ENCODE assay signal across 8 mouse cellular contexts in genomic region chr11:86484910-86485510, GRCm38 (mm10). TPM values are rescaled to one million over a fixed set of nuclear protein-coding genes. Genes with fewer than 3 reads are reported as not detected.
A peak's percentile ranks its signal among the peaks of the same experiment; 100 is the strongest.
DNase-seq lines count a peak whose midpoint lies in the region; ATAC-seq and TF ChIP-seq lines count a peak whose summit lies in the region.

No protein-coding gene starts in this region.

- H3K4me2 ChIP-seq in intestine, embryonic 16.5 days (ENCODE audit: low read depth, low read length), result peak overlapping the region; percentile 64
- H3K4me2 ChIP-seq in limb, embryonic 14.5 days (replicated peaks; ENCODE audit: low read depth, low read length, severe bottlenecking), result peak overlapping the region; percentile 50
- peak overlapping the region; percentile 80 for H3K4me2 ChIP-seq in midbrain, embryonic 11.5 days

- no peak for DNase-seq in cerebellum, adult 8-10 months
- DNase-seq in cerebellum, postnatal 10 days, result peak; percentile 69 to 72
- DNase-seq in gastrocnemius, adult 18-20 months (ENCODE audit: low spot score), result peak; percentile 47
- DNase-seq in limb, embryonic 14.5 days (ENCODE audit: low spot score), result peak; percentile 19
- no peak for DNase-seq in midbrain, embryonic 11.5 days (ENCODE audit: low spot score, missing footprints)
- peak; percentile 9 to 40 for DNase-seq in spleen, postnatal 14 days (ENCODE audit: low spot score in 2 of 2)

- no peaks in the 10 kb centered on the region for H3K9me3 ChIP-seq in intestine, embryonic 16.5 days (ENCODE audit: control insufficient read depth, low read length)
- H3K9me3 ChIP-seq in limb, embryonic 14.5 days (ENCODE audit: control insufficient read depth, low read length), result no peaks in the 10 kb centered on the region
- no peaks in the 10 kb centered on the region for H3K9me3 ChIP-seq in midbrain, embryonic 11.5 days (ENCODE audit: control insufficient read depth, low read length)

- peak overlapping the region; percentile 69 for H3K4me3 ChIP-seq in intestine, embryonic 16.5 days (ENCODE audit: low read length)
- H3K4me3 ChIP-seq in limb, embryonic 14.5 days (replicated peaks; ENCODE audit: low read length), result peak overlapping the region; percentile 69
- H3K4me3 ChIP-seq in midbrain, embryonic 11.5 days (ENCODE audit: low read depth, low read length), result peak overlapping the region; percentile 59

- no peaks in the 10 kb centered on the region for H3K27me3 ChIP-seq in intestine, embryonic 16.5 days (replicated peaks; ENCODE audit: control insufficient read depth, insufficient read depth, low read length)
- H3K27me3 ChIP-seq in limb, embryonic 14.5 days (ENCODE audit: control insufficient read depth, insufficient read depth, low read length), result no peaks in the 10 kb centered on the region
- H3K27me3 ChIP-seq in midbrain, embryonic 11.5 days (ENCODE audit: control insufficient read depth, insufficient read depth, low read length), result no peaks in the 10 kb centered on the region

- WGBS in intestine, embryonic 16.5 days, result 0% methylated on average over 25 of the region's 25 CpGs
- under 1% methylated on average over 25 of the region's 25 CpGs for WGBS in limb, embryonic 14.5 days
- WGBS in midbrain, embryonic 11.5 days, result under 1% methylated on average over 25 of the region's 25 CpGs

- peaks cover 4% of the 10 kb centered on the region; the same call in 1 of the 2 replicates for H3K36me3 ChIP-seq in intestine, embryonic 16.5 days (ENCODE audit: control insufficient read depth, insufficient read depth, low read length)
- peaks cover 8% of the 10 kb centered on the region for H3K36me3 ChIP-seq in limb, embryonic 14.5 days (ENCODE audit: control insufficient read depth, insufficient read depth, low read length)
- H3K36me3 ChIP-seq in midbrain, embryonic 11.5 days (ENCODE audit: control insufficient read depth, insufficient read depth, low read length), result no peaks in the 10 kb centered on the region

- peak overlapping the region; percentile 82 for H3K9ac ChIP-seq in intestine, embryonic 16.5 days (ENCODE audit: low read depth, low read length)
- peak overlapping the region; percentile 71 for H3K9ac ChIP-seq in limb, embryonic 14.5 days (ENCODE audit: low read depth, low read length, severe bottlenecking)
- peak overlapping the region; percentile 75 for H3K9ac ChIP-seq in midbrain, embryonic 11.5 days (ENCODE audit: low read length)

- TF ChIP-seq POLR2A in limb, embryonic 14.5 days (IDR thresholded peaks at IDR 0.05; ENCODE audit: borderline replicate concordance, extremely low read depth, insufficient read depth, insufficient read length), result no peak

- peak; percentile 34; the same call in 1 of the 2 replicates for ATAC-seq in cerebellum, adult (ENCODE audit: insufficient number of reproducible peaks, low FRiP score, low TSS enrichment)
- peak; percentile 61 for ATAC-seq in intestine, embryonic 16.5 days
- ATAC-seq in limb, embryonic 14.5 days (ENCODE audit: low FRiP score, low read depth), result peak; percentile 22; the same call in 1 of the 2 replicates
- ATAC-seq in midbrain, embryonic 11.5 days (ENCODE audit: low FRiP score), result peak; percentile 60

- peaks cover 9% of the 10 kb centered on the region for H3K4me1 ChIP-seq in intestine, embryonic 16.5 days (ENCODE audit: control insufficient read depth, insufficient read depth, low read length)
- peaks cover 6% of the 10 kb centered on the region; the same call in 1 of the 2 replicates for H3K4me1 ChIP-seq in limb, embryonic 14.5 days (ENCODE audit: control insufficient read depth, insufficient read depth, low read length)
- H3K4me1 ChIP-seq in midbrain, embryonic 11.5 days (ENCODE audit: control insufficient read depth, insufficient read depth, low read length), result peaks cover 7% of the 10 kb centered on the region

- peak overlapping the region; percentile 80 for H3K27ac ChIP-seq in intestine, embryonic 16.5 days (ENCODE audit: low read length)
- H3K27ac ChIP-seq in limb, embryonic 14.5 days (replicated peaks; ENCODE audit: low read depth, low read length), result peak overlapping the region; percentile 82
- peak overlapping the region; percentile 54 for H3K27ac ChIP-seq in midbrain, embryonic 11.5 days (ENCODE audit: low read depth, low read length)

RNA-seq across cellular contexts. Expression of gene Rnft1, which starts 0.6 kb away (rescaled TPM):
- 10 to 100 TPM; 40.0 to 45.0 TPM for total RNA-seq in gastrocnemius, adult 18-20 months (2021)
- polyA plus RNA-seq in intestine, embryonic 16.5 days (2015; fragmentation: Nextera tagmentation; extraction: Ambion mirVana), result 69.0 and 69.1 TPM in 2 replicates
- 20.2 and 20.4 TPM in 2 replicates for polyA plus RNA-seq in limb, embryonic 14.5 days (2012; rRNA removed)
- 46.0 and 46.6 TPM in 2 replicates for polyA plus RNA-seq in limb, embryonic 14.5 days (2014; fragmentation: Nextera tagmentation; extraction: Ambion mirVana)
- polyA plus RNA-seq in midbrain, embryonic 11.5 days (2014; fragmentation: Nextera tagmentation; extraction: Ambion mirVana), result 23.7 and 25.1 TPM in 2 replicates

RNA-seq across cellular contexts. Expression of gene Rps6kb1, which starts 59.6 kb away (rescaled TPM):
- total RNA-seq in gastrocnemius, adult 18-20 months (2021), result 10 to 100 TPM; 19.6 to 20.1 TPM
- 45.2 and 56.8 TPM in 2 replicates for polyA plus RNA-seq in intestine, embryonic 16.5 days (2015; fragmentation: Nextera tagmentation; extraction: Ambion mirVana)
- 26.6 and 33.5 TPM in 2 replicates for polyA plus RNA-seq in limb, embryonic 14.5 days (2012; rRNA removed)
- polyA plus RNA-seq in limb, embryonic 14.5 days (2014; fragmentation: Nextera tagmentation; extraction: Ambion mirVana), result 59.4 and 73.1 TPM in 2 replicates
- 54.1 and 62.2 TPM in 2 replicates for polyA plus RNA-seq in midbrain, embryonic 11.5 days (2014; fragmentation: Nextera tagmentation; extraction: Ambion mirVana)

RNA-seq across cellular contexts. Expression of gene Tubd1, which starts 59.8 kb away (rescaled TPM):
- 1 to 10 TPM; 6.8 to 7.0 TPM for total RNA-seq in gastrocnemius, adult 18-20 months (2021)
- 9.3 and 11.4 TPM in 2 replicates for polyA plus RNA-seq in intestine, embryonic 16.5 days (2015; fragmentation: Nextera tagmentation; extraction: Ambion mirVana)
- 7.1 and 7.6 TPM in 2 replicates for polyA plus RNA-seq in limb, embryonic 14.5 days (2012; rRNA removed)
- polyA plus RNA-seq in limb, embryonic 14.5 days (2014; fragmentation: Nextera tagmentation; extraction: Ambion mirVana), result 10.1 and 10.5 TPM in 2 replicates
- 11.2 and 15.1 TPM in 2 replicates for polyA plus RNA-seq in midbrain, embryonic 11.5 days (2014; fragmentation: Nextera tagmentation; extraction: Ambion mirVana)

Comparison
In these comparisons a context has a peak if more than half of its experiments do, and no peak if none do; other contexts are left out.
1. DNase-seq: peak in cerebellum, postnatal 10 days (2 of 2), gastrocnemius, adult 18-20 months (single experiment), limb, embryonic 14.5 days (single experiment) and spleen, postnatal 14 days (2 of 2); none in cerebellum, adult 8-10 months (single experiment) and midbrain, embryonic 11.5 days (single experiment).
2. Peak in every context shown above with its lines, with median percentiles within 50 percentile points of each other: ATAC-seq, H3K27ac ChIP-seq, H3K4me2 ChIP-seq, H3K4me3 ChIP-seq and H3K9ac ChIP-seq.